Mouse (Mus musculus) CH12.LX (cell line): ENCODE results near the gene Vma21-ps. TPM values are rescaled to one million over a fixed set of nuclear protein-coding genes. Genes with fewer than 3 reads are reported as not detected.

Source experiments
- DNase-seq: peaks from one replicate; pipeline ENCODE4 v3.0.0-alpha.2; 2013; ENCODE audit errors: extremely low read depth
- H3K27ac ChIP-seq: 2 replicates; pipeline ENCODE4 v1.5.1; 2012; ENCODE audit warnings: low read depth, mild to moderate bottlenecking, control low read depth, moderate library complexity; ENCODE audit not compliant: insufficient read depth
- H3K27me3 ChIP-seq: replicated peaks from 2 replicates; pipeline ENCODE3; 2012; ENCODE audit warnings: inconsistent platforms
- H3K36me3 ChIP-seq, 2 experiments: replicated peaks in 1 of 2; 2 replicates each; pipeline versions ENCODE3 to v1.6.1; 2012; ENCODE audit warnings: inconsistent platforms in 1 of 2, low read length in 1 of 2, mild to moderate bottlenecking in 1 of 2, mixed read lengths in 1 of 2, moderate library complexity in 1 of 2; ENCODE audit not compliant: control insufficient read depth in 1 of 2, insufficient read depth in 1 of 2
- H3K4me1 ChIP-seq, 2 experiments: 2 replicates each; pipeline ENCODE4 v1.6.1; 2012; ENCODE audit warnings: inconsistent platforms in 1 of 2, moderate library complexity in 1 of 2; ENCODE audit not compliant: insufficient read depth in 2 of 2, control insufficient read depth in 1 of 2
- H3K4me2 ChIP-seq: 2 replicates; pipeline ENCODE4 v1.6.1; 2012; ENCODE audit warnings: low read depth, mild to moderate bottlenecking, control low read depth; ENCODE audit not compliant: poor library complexity, insufficient read depth, severe bottlenecking
- H3K4me3 ChIP-seq, 3 experiments: fragments of 150-350 bp in 1 of 3; sonication (generic) in 1 of 3; replicated peaks in 1 of 3; 2 replicates each; pipeline versions ENCODE3 to v1.5.1; 2011 to 2012; ENCODE audit warnings: low read depth in 2 of 3, low read length in 2 of 3, mild to moderate bottlenecking in 2 of 3, moderate library complexity in 2 of 3, control low read depth in 1 of 3, improper control_type of control experiment in 1 of 3, inconsistent platforms in 1 of 3, mixed read lengths in 1 of 3; ENCODE audit not compliant: poor library complexity in 1 of 3
- H3K79me2 ChIP-seq: replicated peaks from 2 replicates; pipeline ENCODE4 v1.6.1; 2012; ENCODE audit warnings: mild to moderate bottlenecking, moderate library complexity; ENCODE audit not compliant: control insufficient read depth, poor library complexity, insufficient read depth, severe bottlenecking; ENCODE audit errors: extremely low read depth
- H3K9ac ChIP-seq: 2 replicates; pipeline ENCODE4 v1.6.1; 2012; ENCODE audit warnings: low read depth, mild to moderate bottlenecking, control low read depth, moderate library complexity; ENCODE audit not compliant: insufficient read depth
- H3K9me3 ChIP-seq: replicated peaks from 2 replicates; pipeline ENCODE3; 2012; ENCODE audit warnings: low read length, inconsistent platforms, mixed read lengths
- BHLHE40 ChIP-seq: IDR thresholded peaks from 2 replicates; pipeline ENCODE4 v1.6.1; 2011; ENCODE audit warnings: mild to moderate bottlenecking, low read depth, low read length, improper control_type of control experiment
- CHD2 ChIP-seq: IDR thresholded peaks from 2 replicates; pipeline ENCODE4 v1.6.1; 2011; ENCODE audit warnings: low read length, improper control_type of control experiment
- E2F4 ChIP-seq: IDR thresholded peaks from 2 replicates; pipeline ENCODE4 v1.6.1; 2011; ENCODE audit warnings: low read depth, low read length, improper control_type of control experiment; ENCODE audit not compliant: insufficient replicate concordance
- EP300 ChIP-seq: IDR thresholded peaks from 2 replicates; pipeline ENCODE4 v1.6.1; 2011; ENCODE audit warnings: low read length, improper control_type of control experiment
- ETS1 ChIP-seq: conservative IDR thresholded peaks from 2 replicates; pipeline ENCODE4 v1.6.1; 2012; ENCODE audit warnings: low read depth, mild to moderate bottlenecking, inconsistent platforms, low read length, improper control_type of control experiment, moderate library complexity
- HCFC1 ChIP-seq: IDR thresholded peaks from 2 replicates; pipeline ENCODE4 v1.6.1; 2012; ENCODE audit warnings: low read depth, mild to moderate bottlenecking, inconsistent platforms, low read length, improper control_type of control experiment
- JUN ChIP-seq: IDR thresholded peaks from 2 replicates; pipeline ENCODE4 v1.6.1; 2011; ENCODE audit warnings: low read depth, mild to moderate bottlenecking, low read length, improper control_type of control experiment, moderate library complexity; ENCODE audit not compliant: insufficient read depth
- JUND ChIP-seq: conservative IDR thresholded peaks from 2 replicates; pipeline ENCODE4 v1.6.1; 2011; ENCODE audit warnings: low read depth, low read length, improper control_type of control experiment
- KAT2A ChIP-seq: IDR thresholded peaks from 2 replicates; pipeline ENCODE4 v1.6.1; 2012; ENCODE audit warnings: low read length, improper control_type of control experiment, inconsistent platforms; ENCODE audit not compliant: insufficient replicate concordance
- MAFK ChIP-seq: IDR thresholded peaks from 2 replicates; pipeline ENCODE4 v1.6.1; 2011; ENCODE audit warnings: low read length, improper control_type of control experiment; ENCODE audit not compliant: insufficient replicate concordance
- MAX ChIP-seq: IDR thresholded peaks from 2 replicates; pipeline ENCODE4 v1.6.1; 2011; ENCODE audit warnings: low read length, improper control_type of control experiment
- MAZ ChIP-seq: IDR thresholded peaks from 2 replicates; pipeline ENCODE4 v1.6.1; 2012; ENCODE audit warnings: low read depth, mild to moderate bottlenecking, inconsistent platforms, low read length, improper control_type of control experiment, moderate library complexity
- MXI1 ChIP-seq: IDR thresholded peaks from 2 replicates; pipeline ENCODE4 v1.6.1; 2011; ENCODE audit warnings: mild to moderate bottlenecking, low read depth, low read length, improper control_type of control experiment
- NRF1 ChIP-seq: IDR thresholded peaks from 2 replicates; pipeline ENCODE4 v1.6.1; 2014; ENCODE audit warnings: low read depth, mild to moderate bottlenecking, inconsistent platforms, low read length, improper control_type of control experiment, moderate library complexity
- PAX5 ChIP-seq: IDR thresholded peaks from 2 replicates; pipeline ENCODE4 v1.6.1; 2012; ENCODE audit warnings: low read length, inconsistent platforms, mixed read lengths
- POLR2A ChIP-seq: IDR thresholded peaks from 2 replicates; pipeline ENCODE4 v1.6.1; 2011; ENCODE audit warnings: low read depth, mild to moderate bottlenecking, improper control_type of control experiment, low read length
- RAD21 ChIP-seq: IDR thresholded peaks from 2 replicates; pipeline ENCODE4 v1.6.1; 2011; ENCODE audit warnings: low read depth, mild to moderate bottlenecking, low read length, improper control_type of control experiment, moderate library complexity
- RCOR1 ChIP-seq: conservative IDR thresholded peaks from 2 replicates; pipeline ENCODE4 v1.6.1; 2012; ENCODE audit warnings: low read depth, mild to moderate bottlenecking, inconsistent platforms, low read length, improper control_type of control experiment
- SIN3A ChIP-seq: IDR thresholded peaks from 2 replicates; pipeline ENCODE4 v1.6.1; 2012; ENCODE audit warnings: low read length, improper control_type of control experiment, inconsistent platforms
- SMC3 ChIP-seq: IDR thresholded peaks from 2 replicates; pipeline ENCODE4 v1.6.1; 2011; ENCODE audit warnings: low read depth, low read length, improper control_type of control experiment
- TBP ChIP-seq: conservative IDR thresholded peaks from 2 replicates; pipeline ENCODE4 v1.6.1; 2011; ENCODE audit warnings: low read depth, low read length, improper control_type of control experiment
- UBTF ChIP-seq: IDR thresholded peaks from 2 replicates; pipeline ENCODE4 v1.6.1; 2012; ENCODE audit warnings: low read depth, mild to moderate bottlenecking, inconsistent platforms, low read length, improper control_type of control experiment, moderate library complexity
- USF2 ChIP-seq: conservative IDR thresholded peaks from 2 replicates; pipeline ENCODE4 v1.6.1; 2011; ENCODE audit warnings: low read depth, low read length, improper control_type of control experiment
- ZC3H11A ChIP-seq: IDR thresholded peaks from 2 replicates; pipeline ENCODE4 v1.6.1; 2012; ENCODE audit warnings: low read depth, mild to moderate bottlenecking, inconsistent platforms, low read length, improper control_type of control experiment
- ZKSCAN1 ChIP-seq: IDR thresholded peaks from 2 replicates; pipeline ENCODE4 v1.6.1; 2012; ENCODE audit warnings: low read depth, inconsistent platforms, low read length, improper control_type of control experiment, borderline replicate concordance
- dilution Hi-C: fragments of 300-500 bp; cut with MboI; formaldehyde crosslinking; loops from 2 replicates; pipeline ENCODE4 v1.14.3; 2020; ENCODE audit warnings: low sequenced_read_pairs; ENCODE audit not compliant: extremely low pct_unique_long_range_greater_than_20kb, extremely low pct_ligation_motif_present
- in situ Hi-C: fragments of 300-500 bp; cut with MboI; formaldehyde crosslinking; loops from 3 replicates; pipeline ENCODE4 v1.14.3; 2019; ENCODE audit warnings: low sequenced_read_pairs, low pct_ligation_motif_present, low pct_unique_long_range_greater_than_20kb, mixed read lengths
- polyA plus RNA-seq: library from polyadenylated mRNA; unstranded; fragments of >175 nt; gene quantifications from 2 replicates; pipeline ENCODE4 v1.2.1, GENCODE M21; 2012; ENCODE audit warnings: low read depth; ENCODE audit not compliant: insufficient read length
- total RNA-seq, 2 experiments: library from RNA; depleted of rRNA; stranded (reverse); fragments of 300-350 nt in 1 of 2; fragments of >200 nt in 1 of 2; gene quantifications; 2 replicates each; pipeline ENCODE4 v1.2.3; 2012 to 2014

The Vma21-ps gene
- total and polyA plus RNA-seq, 3 experiments, result 1.2 TPM; not detected in 2

DNA sequence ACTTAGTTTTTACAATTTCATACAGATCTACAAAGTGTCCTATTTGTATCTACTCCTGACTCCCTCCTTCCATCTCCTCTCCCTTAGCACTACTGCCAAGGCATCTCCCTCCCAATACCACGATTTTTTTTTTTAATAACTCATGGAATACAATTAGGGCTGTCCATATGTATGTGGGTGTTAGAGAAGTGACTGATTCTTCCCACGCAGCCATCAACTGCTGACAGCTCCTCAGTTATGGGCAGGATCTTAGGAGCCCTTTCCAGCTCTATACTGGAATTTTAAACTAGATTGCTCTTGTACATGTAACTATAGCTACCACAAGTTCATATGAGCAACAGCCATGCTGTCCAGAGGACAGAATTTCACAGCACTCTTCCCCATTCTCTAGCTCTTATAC, 33.6 kb upstream of the Vma21-ps start:
- dilution Hi-C loops (no loop called here), in situ Hi-C loops (no loop called here)
- no peaks in the 10 kb centered on the region for H3K79me2 ChIP-seq

DNA sequence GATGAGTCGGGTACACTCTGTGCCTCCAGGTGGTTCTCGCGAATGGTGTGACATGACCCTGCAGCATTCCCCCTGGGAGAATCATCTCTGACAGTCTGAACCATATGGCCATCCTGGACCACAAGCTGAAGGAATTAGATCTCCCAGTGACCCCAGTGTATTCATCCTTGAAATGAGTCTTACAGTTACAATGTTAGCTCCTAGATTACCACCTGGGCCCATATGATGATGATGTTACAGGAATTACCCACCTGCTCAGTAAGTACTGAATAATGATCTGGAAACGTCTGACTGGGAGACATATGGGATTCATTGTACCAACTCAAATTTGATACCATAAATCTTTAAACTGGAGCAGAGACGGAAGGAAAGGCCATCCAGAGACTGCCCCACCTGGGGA, 29.4 kb upstream of the Vma21-ps start:
- in situ Hi-C loops, result no loop called here

More for the DNA sequence above, 33.6 kb upstream of the Vma21-ps start:
- Histone ChIP-seq H3K9ac (no peak overlapping the region), H3K27ac (no peak overlapping the region), H3K9me3 (no peaks in the 10 kb centered on the region), H3K4me2 (no peak overlapping the region), H3K4me3 (no peak overlapping the region), H3K36me3 (no peaks in the 10 kb centered on the region), H3K27me3 (no peaks in the 10 kb centered on the region), H3K4me1 (no peaks in the 10 kb centered on the region)
- no peak for DNase-seq
- TF ChIP-seq POLR2A (no peak), EP300 (no peak), UBTF (no peak), ZC3H11A (no peak), CHD2 (no peak), RCOR1 (no peak), E2F4 (no peak), ZKSCAN1 (no peak), ETS1 (no peak), PAX5 (no peak), BHLHE40 (no peak)

More for the DNA sequence above, 29.4 kb upstream of the Vma21-ps start:
- no peak overlapping the region for H3K9ac ChIP-seq
- H3K36me3 ChIP-seq, result no peaks in the 10 kb centered on the region
- H3K27ac ChIP-seq, result no peak overlapping the region
- H3K79me2 ChIP-seq, result no peaks in the 10 kb centered on the region
- TF ChIP-seq ZKSCAN1, result no peak
- no peak for TF ChIP-seq TBP
- no peak for TF ChIP-seq MAZ
- no peak for TF ChIP-seq KAT2A
- no peak for TF ChIP-seq MXI1
- TF ChIP-seq RAD21, result no peak
- no peak for TF ChIP-seq SMC3
- no peak for TF ChIP-seq ETS1
- no peak for TF ChIP-seq USF2
- no peak for TF ChIP-seq UBTF
- TF ChIP-seq SIN3A, result no peak
- no peak for TF ChIP-seq BHLHE40
- TF ChIP-seq HCFC1, result no peak
- TF ChIP-seq JUND, result no peak
- no peak for TF ChIP-seq POLR2A
- no peak for TF ChIP-seq JUN
- TF ChIP-seq MAFK, result no peak
- no peak for TF ChIP-seq MAX
- no peak for TF ChIP-seq NRF1
- no peaks in the 10 kb centered on the region for H3K9me3 ChIP-seq
- no peak for DNase-seq
- H3K4me3 ChIP-seq, result no peak overlapping the region
- no peak overlapping the region for H3K4me2 ChIP-seq
- H3K27me3 ChIP-seq, result no peaks in the 10 kb centered on the region
- dilution Hi-C loops, result no loop called here
- H3K4me1 ChIP-seq, result no peaks in the 10 kb centered on the region
